In the genomic region with DNA sequence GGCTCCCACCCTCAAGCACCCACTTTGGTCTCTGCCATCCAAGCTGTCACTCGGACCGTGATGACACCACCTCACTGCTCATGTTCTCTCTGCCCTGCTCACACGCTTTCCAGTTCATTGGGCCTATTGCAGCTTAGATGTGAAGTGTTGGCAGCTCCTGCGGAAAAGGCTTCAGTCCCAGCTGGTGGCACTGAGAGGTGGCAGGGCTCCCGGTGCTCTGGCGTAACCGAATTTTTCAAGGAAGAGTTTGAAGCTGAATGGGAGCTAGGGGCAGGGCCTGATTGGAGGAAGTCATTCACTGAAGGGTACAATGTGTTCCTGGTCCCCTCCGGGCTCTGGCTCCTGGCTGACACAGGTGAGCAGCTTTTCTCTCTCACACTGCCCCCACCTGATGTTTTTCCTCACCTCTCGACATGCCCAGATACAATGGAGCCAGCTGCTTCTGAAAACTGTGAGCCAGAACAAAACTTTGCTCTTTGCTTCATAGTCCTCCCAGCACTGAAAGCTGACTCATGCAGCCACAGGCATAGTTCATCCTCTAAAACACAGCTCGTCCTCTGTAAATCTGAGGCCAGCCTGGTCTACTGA, we compare ENCODE assay signal across 9 mouse cellular contexts. TPM values are rescaled to one million over a fixed set of nuclear protein-coding genes. Genes with fewer than 3 reads are reported as not detected.
DNase-seq lines count a peak whose midpoint lies in the region; ATAC-seq and TF ChIP-seq lines count a peak whose summit lies in the region.
"Had no signal": no experiment of that assay in that cellular context is flagged by ENCODE, and none has a peak within 500 bp of the region (broad histone marks: within the 10 kb centered on the region; RNA-seq: fewer than 3 reads in every experiment).

No protein-coding gene starts in this region.

- ATAC-seq in hindbrain, postnatal 0 days: peak; percentile 87
- ATAC-seq in hindbrain, embryonic 11.5 days (ENCODE audit: low FRiP score): no peak
- ATAC-seq in forebrain, embryonic 15.5 days (replicated peaks): peak; percentile 87
- ATAC-seq in intestine, postnatal 0 days: no peak

- 50% methylated on average over 10 of the region's 10 CpGs for WGBS in hindbrain, postnatal 0 days
- 87% methylated on average over 10 of the region's 10 CpGs for WGBS in hindbrain, embryonic 11.5 days
- 64% methylated on average over 10 of the region's 10 CpGs for WGBS in lung, adult 2 months
- 49% methylated on average over 10 of the region's 10 CpGs for WGBS in forebrain, embryonic 15.5 days
- 83% methylated on average over 10 of the region's 10 CpGs for WGBS in intestine, postnatal 0 days

- TF ChIP-seq POLR2A in lung, adult 2 months (IDR thresholded peaks at IDR 0.05; ENCODE audit: borderline replicate concordance, extremely low read depth, low read depth, low read length): no peak

- peaks cover 21% of the 10 kb centered on the region for H3K36me3 ChIP-seq in hindbrain, postnatal 0 days (ENCODE audit: insufficient read depth, low read length)
- 0 out of 2 replicates have a peak, but pooled peaks cover 3% of the 10 kb centered on the region for H3K36me3 ChIP-seq in hindbrain, embryonic 11.5 days (ENCODE audit: control insufficient read depth, insufficient read depth, low read length)
- peaks cover 19% of the 10 kb centered on the region for H3K36me3 ChIP-seq in forebrain, embryonic 15.5 days
- peaks cover 86% of the 10 kb centered on the region for H3K36me3 ChIP-seq in intestine, postnatal 0 days (ENCODE audit: control insufficient read depth, insufficient read depth)

- no peak for TF ChIP-seq CTCF in hindbrain, postnatal 0 days (IDR thresholded peaks at IDR 0.05; ENCODE audit: low read depth)
- TF ChIP-seq CTCF in lung, adult 2 months (IDR thresholded peaks at IDR 0.05; ENCODE audit: insufficient read depth, low read length): no peak
- TF ChIP-seq CTCF in intestine, postnatal 0 days (IDR thresholded peaks at IDR 0.05; ENCODE audit: low read depth): no peak

- no peak overlapping the region for H3K4me3 ChIP-seq in hindbrain, postnatal 0 days (ENCODE audit: low read length)
- H3K4me3 ChIP-seq in hindbrain, embryonic 11.5 days (ENCODE audit: low read depth, low read length): no peak overlapping the region
- H3K4me3 ChIP-seq in lung, adult 2 months (replicated peaks; ENCODE audit: extremely low read depth, low read depth, low read length): no peak overlapping the region
- H3K4me3 ChIP-seq in forebrain, embryonic 15.5 days: no peak overlapping the region
- no peak overlapping the region for H3K4me3 ChIP-seq in intestine, postnatal 0 days (ENCODE audit: low read depth, low read length)
- H3K4me3 ChIP-seq: liver, embryonic 15.5 days had no signal

- peak; percentile 81 for DNase-seq in hindbrain, postnatal 0 days (ENCODE audit: low spot score)
- DNase-seq in hindbrain, embryonic 11.5 days (ENCODE audit: low spot score): no peak
- DNase-seq in lung, postnatal 10 days: peak; percentile 19
- DNase-seq in lung, adult 2 months: no peak
- peak; percentile 68 to 76 for DNase-seq in cerebellum, adult 18-20 months
- no peak for DNase-seq in embryo, embryonic 9.5 days (ENCODE audit: extremely low spot score)

- H3K9ac ChIP-seq in hindbrain, postnatal 0 days (replicated peaks; ENCODE audit: low read length): no peak overlapping the region
- no peak overlapping the region for H3K9ac ChIP-seq in hindbrain, embryonic 11.5 days (ENCODE audit: low read depth, low read length)
- no peak overlapping the region for H3K9ac ChIP-seq in forebrain, embryonic 15.5 days (replicated peaks)
- H3K9ac ChIP-seq in intestine, postnatal 0 days (ENCODE audit: low read depth, low read length): no peak overlapping the region
- H3K9ac ChIP-seq: liver, embryonic 15.5 days had no signal

- H3K9me3 ChIP-seq in hindbrain, postnatal 0 days (ENCODE audit: low read length): no peaks in the 10 kb centered on the region
- no peaks in the 10 kb centered on the region for H3K9me3 ChIP-seq in hindbrain, embryonic 11.5 days (ENCODE audit: control insufficient read depth, low read length)
- H3K9me3 ChIP-seq in forebrain, embryonic 15.5 days: no peaks in the 10 kb centered on the region
- no peaks in the 10 kb centered on the region for H3K9me3 ChIP-seq in intestine, postnatal 0 days (ENCODE audit: control insufficient read depth)
- H3K9me3 ChIP-seq: liver, embryonic 15.5 days had no signal

- 0 out of 2 replicates have a peak, but pooled peaks cover 4% of the 10 kb centered on the region for H3K4me1 ChIP-seq in hindbrain, postnatal 0 days (ENCODE audit: insufficient read depth, low read length)
- no peaks in the 10 kb centered on the region for H3K4me1 ChIP-seq in hindbrain, embryonic 11.5 days (replicated peaks; ENCODE audit: control insufficient read depth, insufficient read depth, low read length)
- no peaks in the 10 kb centered on the region for H3K4me1 ChIP-seq in lung, adult 2 months (ENCODE audit: control insufficient read depth, insufficient read depth, low read length)
- H3K4me1 ChIP-seq in forebrain, embryonic 15.5 days: peaks cover 12% of the 10 kb centered on the region
- H3K4me1 ChIP-seq in intestine, postnatal 0 days (replicated peaks; ENCODE audit: control insufficient read depth, insufficient read depth, low read length): no peaks in the 10 kb centered on the region
- H3K4me1 ChIP-seq: liver, embryonic 15.5 days had no signal

- H3K27me3 ChIP-seq in hindbrain, postnatal 0 days (ENCODE audit: insufficient read depth, low read length): no peaks in the 10 kb centered on the region
- no peaks in the 10 kb centered on the region for H3K27me3 ChIP-seq in hindbrain, embryonic 11.5 days (ENCODE audit: control insufficient read depth, insufficient read depth, low read length)
- no peaks in the 10 kb centered on the region for H3K27me3 ChIP-seq in forebrain, embryonic 15.5 days
- H3K27me3 ChIP-seq in intestine, postnatal 0 days (replicated peaks; ENCODE audit: control insufficient read depth, insufficient read depth, low read length): no peaks in the 10 kb centered on the region
- H3K27me3 ChIP-seq: liver, embryonic 15.5 days had no signal

- 0 out of 2 replicates have a peak overlapping the region, but pooled peaks have one; percentile 41 for H3K27ac ChIP-seq in hindbrain, postnatal 0 days
- H3K27ac ChIP-seq in hindbrain, embryonic 11.5 days (ENCODE audit: low read depth, low read length): no peak overlapping the region
- peak overlapping the region; percentile 52 for H3K27ac ChIP-seq in forebrain, embryonic 15.5 days (replicated peaks)
- no peak overlapping the region for H3K27ac ChIP-seq in intestine, postnatal 0 days (ENCODE audit: low read depth, low read length)
- H3K27ac ChIP-seq: liver, embryonic 15.5 days had no signal

- no peak overlapping the region for H3K4me2 ChIP-seq in hindbrain, postnatal 0 days (ENCODE audit: low read depth, low read length)
- no peak overlapping the region for H3K4me2 ChIP-seq in hindbrain, embryonic 11.5 days (replicated peaks; ENCODE audit: low read depth, low read length)
- no peak overlapping the region for H3K4me2 ChIP-seq in forebrain, embryonic 15.5 days (replicated peaks)
- H3K4me2 ChIP-seq in intestine, postnatal 0 days (replicated peaks; ENCODE audit: low read depth): no peak overlapping the region
- H3K4me2 ChIP-seq: liver, embryonic 15.5 days had no signal

RNA-seq across cellular contexts. Expression of a gene that starts 44.5 kb away (rescaled TPM):
- total RNA-seq in hindbrain, postnatal 0 days (2014; rRNA removed): 2.5 and 4.0 TPM in 2 replicates
- polyA plus RNA-seq in hindbrain, postnatal 0 days (2015; fragmentation: Nextera tagmentation; extraction: Ambion mirVana): 0.74 and 1.2 TPM in 2 replicates
- 0.33 and 0.43 TPM in 2 replicates for polyA plus RNA-seq in hindbrain, embryonic 11.5 days (2014; fragmentation: Nextera tagmentation; extraction: Ambion mirVana)
- 56.1 and 59.8 TPM in 2 replicates for polyA plus RNA-seq in lung, adult 2 months (2012; rRNA removed)
- polyA plus RNA-seq in forebrain, embryonic 15.5 days (2015; fragmentation: Nextera tagmentation; extraction: Ambion mirVana): 0.14 and 0.33 TPM in 2 replicates
- 5.0 and 6.5 TPM in 2 replicates for polyA plus RNA-seq in intestine, postnatal 0 days (2015; fragmentation: Nextera tagmentation; extraction: Ambion mirVana)

Comparison
In these comparisons a context has a peak if more than half of its experiments do, and no peak if none do; other contexts are left out.
1. ATAC-seq: peak in hindbrain, postnatal 0 days (single experiment) and forebrain, embryonic 15.5 days (single experiment); none in hindbrain, embryonic 11.5 days (single experiment) and intestine, postnatal 0 days (single experiment).
2. DNase-seq: peak in hindbrain, postnatal 0 days (single experiment), lung, postnatal 10 days (single experiment) and cerebellum, adult 18-20 months (2 of 2); none in hindbrain, embryonic 11.5 days (single experiment), lung, adult 2 months (single experiment) and embryo, embryonic 9.5 days (single experiment).
3. H3K27ac ChIP-seq: peak in hindbrain, postnatal 0 days (single experiment) and forebrain, embryonic 15.5 days (single experiment); none in hindbrain, embryonic 11.5 days (single experiment) and intestine, postnatal 0 days (single experiment).